Mouse (Mus musculus): ENCODE results near the gene Slc25a13. TPM values are rescaled to one million over a fixed set of nuclear protein-coding genes. Genes with fewer than 3 reads are reported as not detected.
A peak's percentile ranks its signal among the peaks of the same experiment; 100 is the strongest.

Gene Slc25a13
- total and polyA plus RNA-seq, 2 experiments from 2014 or later = 59.6 to 83.1 TPM

DNA sequence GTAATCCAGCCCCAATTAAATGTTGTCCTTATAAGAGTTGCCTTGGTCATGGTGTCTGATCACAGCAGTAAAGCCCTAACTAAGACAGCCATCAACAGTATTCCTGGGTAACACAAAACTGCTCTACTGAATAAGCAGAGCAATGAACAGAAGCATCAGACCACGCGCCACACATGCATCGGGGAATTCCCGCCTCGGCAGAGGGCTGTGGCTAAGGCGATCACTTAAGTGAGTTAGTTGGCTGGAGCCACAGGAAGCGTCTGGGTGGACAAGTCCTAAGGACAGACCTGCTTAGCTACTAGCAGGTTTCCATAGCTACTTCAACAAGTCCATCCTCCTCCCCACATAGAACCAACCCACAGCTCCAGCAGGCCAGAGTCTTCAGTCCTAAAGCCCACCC lies 6.3 kb downstream of the Slc25a13 start:
- H3K4me1 ChIP-seq (ENCODE audit: control insufficient read depth, insufficient read depth) = peaks cover 59% of the 10 kb centered on the region
- H3K4me3 ChIP-seq (ENCODE audit: low read depth, low read length) = no peak overlapping the region
- no peaks in the 10 kb centered on the region for H3K36me3 ChIP-seq (replicated peaks; ENCODE audit: control insufficient read depth, insufficient read depth, low read length)
- ATAC-seq (ENCODE audit: insufficient read depth, low read depth) (no peak), DNase-seq (ENCODE audit: low spot score) (no peak)
- H3K4me2 ChIP-seq (ENCODE audit: low read depth, low read length) = no peak overlapping the region
- H3K9me3 ChIP-seq (replicated peaks; ENCODE audit: control insufficient read depth, low read length) = no peaks in the 10 kb centered on the region
- H3K9ac ChIP-seq (replicated peaks; ENCODE audit: low read depth, low read length) = no peak overlapping the region
- H3K27me3 ChIP-seq (ENCODE audit: control insufficient read depth, insufficient read depth, low read length) = no peaks in the 10 kb centered on the region
- TF ChIP-seq EP300 (IDR thresholded peaks at IDR 0.05; ENCODE audit: low read depth) = no peak
- no peak for TF ChIP-seq CTCF (IDR thresholded peaks at IDR 0.05; ENCODE audit: low read depth)
- WGBS = 95% methylated on average over 7 of the region's 7 CpGs
- no peak overlapping the region for H3K27ac ChIP-seq (ENCODE audit: low read depth)

- DNase-seq (ENCODE audit: low spot score) = peak; percentile 50
- Histone ChIP-seq H3K4me3 (ENCODE audit: low read depth, low read length) (no peak overlapping the region), H3K4me2 (ENCODE audit: low read depth, low read length) (peak overlapping the region; percentile 46), H3K9ac (replicated peaks; ENCODE audit: low read depth, low read length) (0 out of 2 replicates have a peak overlapping the region, but pooled peaks have one; percentile 33), H3K4me1 (ENCODE audit: control insufficient read depth, insufficient read depth) (peaks cover 47% of the 10 kb centered on the region), H3K27me3 (ENCODE audit: control insufficient read depth, insufficient read depth, low read length) (no peaks in the 10 kb centered on the region), H3K27ac (ENCODE audit: low read depth) (peak overlapping the region; percentile 53), H3K9me3 (replicated peaks; ENCODE audit: control insufficient read depth, low read length) (no peaks in the 10 kb centered on the region), H3K36me3 (replicated peaks; ENCODE audit: control insufficient read depth, insufficient read depth, low read length) (no peaks in the 10 kb centered on the region)
- WGBS = 7% methylated on average over 4 of the region's 4 CpGs
- no peak for ATAC-seq (ENCODE audit: insufficient read depth, low read depth)
- no peak for TF ChIP-seq CTCF (IDR thresholded peaks at IDR 0.05; ENCODE audit: low read depth)
- no peak for TF ChIP-seq EP300 (IDR thresholded peaks at IDR 0.05; ENCODE audit: low read depth)
These were observed 8.5 kb downstream of the Slc25a13 start for GRCm38 (mm10) chr6:6208351-6209059.

DNA sequence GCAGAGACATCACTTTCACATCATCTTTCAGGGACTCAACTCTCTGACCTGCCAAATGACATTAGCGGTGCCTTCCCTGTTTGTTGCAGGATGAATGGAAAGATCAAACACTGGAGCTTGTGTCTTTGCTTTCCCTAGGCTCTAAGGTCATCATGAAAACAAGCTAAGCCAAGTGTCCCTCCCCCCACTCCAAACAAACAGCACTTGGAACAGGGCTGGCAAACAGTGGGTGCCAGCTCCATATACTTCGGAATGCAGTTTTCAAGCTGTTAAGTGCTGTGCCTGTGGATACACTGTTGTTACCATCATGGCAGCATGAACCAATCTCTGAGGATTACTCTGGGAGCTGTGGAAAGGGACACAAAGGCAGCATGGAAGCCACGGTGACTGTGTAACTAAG lies 9.1 kb downstream of the Slc25a13 start:
- DNase-seq (ENCODE audit: low spot score) (peak; percentile 25), ATAC-seq (ENCODE audit: insufficient read depth, low read depth) (no peak)
- H3K36me3 ChIP-seq (replicated peaks; ENCODE audit: control insufficient read depth, insufficient read depth, low read length) = no peaks in the 10 kb centered on the region
- H3K4me3 ChIP-seq (ENCODE audit: low read depth, low read length) = no peak overlapping the region
- H3K9ac ChIP-seq (replicated peaks; ENCODE audit: low read depth, low read length) = 0 out of 2 replicates have a peak overlapping the region, but pooled peaks have one; percentile 33
- WGBS = 40% methylated on average over 3 of the region's 3 CpGs
- H3K9me3 ChIP-seq (replicated peaks; ENCODE audit: control insufficient read depth, low read length) = no peaks in the 10 kb centered on the region
- no peaks in the 10 kb centered on the region for H3K27me3 ChIP-seq (ENCODE audit: control insufficient read depth, insufficient read depth, low read length)
- peak overlapping the region; percentile 46 for H3K4me2 ChIP-seq (ENCODE audit: low read depth, low read length)
- H3K27ac ChIP-seq (ENCODE audit: low read depth) = peak overlapping the region; percentile 53
- no peak for TF ChIP-seq EP300 (IDR thresholded peaks at IDR 0.05; ENCODE audit: low read depth)
- no peak for TF ChIP-seq CTCF (IDR thresholded peaks at IDR 0.05; ENCODE audit: low read depth)
- H3K4me1 ChIP-seq (ENCODE audit: control insufficient read depth, insufficient read depth) = peaks cover 43% of the 10 kb centered on the region

DNA sequence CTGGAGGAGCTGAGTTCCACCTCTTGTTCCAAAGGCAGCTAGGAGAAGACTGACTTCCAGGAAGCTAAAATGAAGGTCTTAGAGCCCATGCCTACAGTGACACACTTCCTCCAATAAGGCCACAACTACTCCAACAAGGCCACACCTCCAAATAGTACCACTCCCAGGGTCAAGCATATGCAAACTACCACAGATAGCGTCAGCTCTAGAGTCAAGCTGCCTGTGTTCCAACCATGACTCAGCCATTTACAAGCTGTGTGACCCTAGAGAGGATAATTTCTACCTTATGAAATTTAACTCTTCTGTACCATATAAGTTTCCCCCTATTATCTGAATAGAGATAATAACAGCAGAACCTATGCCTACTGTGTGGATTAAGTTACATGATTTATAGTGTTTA lies 9.6 kb downstream of the Slc25a13 start:
- H3K4me3 ChIP-seq (ENCODE audit: low read depth, low read length) = no peak overlapping the region
- 59% methylated on average over 1 of the region's 1 CpGs for WGBS
- no peak for ATAC-seq (ENCODE audit: insufficient read depth, low read depth)

DNA sequence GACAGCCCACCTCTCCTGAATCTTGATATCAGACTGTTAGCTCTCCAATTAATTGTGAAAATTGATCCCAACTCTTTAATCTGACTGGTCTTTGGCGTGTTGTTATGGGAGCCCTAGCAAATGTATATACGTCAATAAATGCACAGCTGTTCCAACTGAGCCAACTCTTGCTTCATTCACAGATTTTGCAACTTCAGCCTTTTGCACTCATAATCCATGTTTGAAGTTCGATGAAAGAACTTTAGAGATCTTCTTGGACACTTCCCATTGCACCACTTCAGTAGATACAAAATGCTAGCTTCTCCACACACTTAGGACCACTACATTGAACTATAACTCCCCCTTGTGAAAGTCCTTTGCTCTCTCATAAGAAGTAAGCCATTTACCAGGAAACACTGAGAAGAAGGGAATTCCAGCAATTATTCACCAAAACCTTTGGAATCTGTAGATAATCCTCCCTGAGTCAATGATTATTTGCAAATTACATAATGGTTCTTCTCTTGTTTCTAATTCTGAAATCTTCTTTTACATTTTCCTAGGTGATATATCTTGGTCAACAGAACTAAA lies 11.3 kb downstream of the Slc25a13 start:
- ATAC-seq (ENCODE audit: insufficient read depth, low read depth) (no peak), DNase-seq (ENCODE audit: low spot score) (no peak)

More for the DNA sequence above, 9.6 kb downstream of the Slc25a13 start:
- DNase-seq (ENCODE audit: low spot score) = no peak
- Histone ChIP-seq H3K4me2 (ENCODE audit: low read depth, low read length) (no peak overlapping the region), H3K27ac (ENCODE audit: low read depth) (no peak overlapping the region), H3K27me3 (ENCODE audit: control insufficient read depth, insufficient read depth, low read length) (no peaks in the 10 kb centered on the region), H3K4me1 (ENCODE audit: control insufficient read depth, insufficient read depth) (peaks cover 38% of the 10 kb centered on the region), H3K9me3 (replicated peaks; ENCODE audit: control insufficient read depth, low read length) (no peaks in the 10 kb centered on the region), H3K36me3 (replicated peaks; ENCODE audit: control insufficient read depth, insufficient read depth, low read length) (no peaks in the 10 kb centered on the region), H3K9ac (replicated peaks; ENCODE audit: low read depth, low read length) (no peak overlapping the region)
- no peak for TF ChIP-seq EP300 (IDR thresholded peaks at IDR 0.05; ENCODE audit: low read depth)
- TF ChIP-seq CTCF (IDR thresholded peaks at IDR 0.05; ENCODE audit: low read depth) = no peak

More for the DNA sequence above, 11.3 kb downstream of the Slc25a13 start:
- Histone ChIP-seq H3K4me1 (ENCODE audit: control insufficient read depth, insufficient read depth) (peaks cover 21% of the 10 kb centered on the region), H3K9me3 (replicated peaks; ENCODE audit: control insufficient read depth, low read length) (no peaks in the 10 kb centered on the region), H3K27ac (ENCODE audit: low read depth) (no peak overlapping the region), H3K4me2 (ENCODE audit: low read depth, low read length) (no peak overlapping the region), H3K9ac (replicated peaks; ENCODE audit: low read depth, low read length) (no peak overlapping the region), H3K36me3 (replicated peaks; ENCODE audit: control insufficient read depth, insufficient read depth, low read length) (no peaks in the 10 kb centered on the region), H3K4me3 (ENCODE audit: low read depth, low read length) (no peak overlapping the region), H3K27me3 (ENCODE audit: control insufficient read depth, insufficient read depth, low read length) (no peaks in the 10 kb centered on the region)
- no peak for TF ChIP-seq EP300 (IDR thresholded peaks at IDR 0.05; ENCODE audit: low read depth)
- TF ChIP-seq CTCF (IDR thresholded peaks at IDR 0.05; ENCODE audit: low read depth) = no peak
- 85% methylated on average over 3 of the region's 3 CpGs for WGBS

Measured in heart, postnatal 0 days (tissue).